Comparison of ENCODE assay signal across 22 mouse cellular contexts in the genomic region with DNA sequence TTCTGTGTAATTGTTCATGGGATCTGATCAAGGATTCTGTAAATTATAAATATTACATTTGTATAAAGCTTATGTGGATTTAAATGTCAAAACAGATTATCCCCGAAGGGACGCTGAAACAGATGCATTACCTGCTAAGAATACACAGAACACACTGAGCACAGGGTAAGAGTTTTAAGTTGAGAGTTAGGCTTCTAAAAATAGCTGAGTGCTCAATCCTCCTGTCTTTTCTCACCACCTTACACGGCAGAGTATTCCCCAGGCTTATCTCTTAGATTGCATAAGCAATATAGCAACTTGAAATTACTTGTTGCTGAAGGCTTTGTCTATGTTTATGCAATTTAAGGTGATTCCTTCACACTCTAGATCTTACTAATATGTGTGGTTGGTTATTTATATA.
"Had no signal": no experiment of that assay in that cellular context is flagged by ENCODE, and none has a peak within 500 bp of the region (broad histone marks: within the 10 kb centered on the region; RNA-seq: fewer than 3 reads in every experiment).

No protein-coding gene starts in this region.

- H3K9ac ChIP-seq: heart, embryonic 12.5 days; hindbrain, embryonic 13.5 days; hindbrain, embryonic 15.5 days; kidney, embryonic 15.5 days; limb, embryonic 13.5 days; limb, embryonic 15.5 days; liver, embryonic 12.5 days had no signal

- H3K9me3 ChIP-seq: heart, embryonic 12.5 days; hindbrain, embryonic 13.5 days; hindbrain, embryonic 15.5 days; kidney, embryonic 15.5 days; limb, embryonic 13.5 days; limb, embryonic 15.5 days; liver, embryonic 12.5 days had no signal

- DNase-seq: gastrocnemius, postnatal 14 days; gastrocnemius, postnatal 36 days; heart, adult 11 months; heart, adult 2 months; kidney, adult 11 months; kidney, adult 2 months; kidney, adult 9 months; kidney, postnatal 14 days; kidney, postnatal 36 days; layer of hippocampus, adult 9-11 months; layer of hippocampus, postnatal 36 days; left cerebral cortex, postnatal 4 days had no signal

- H3K4me2 ChIP-seq: heart, embryonic 12.5 days; hindbrain, embryonic 13.5 days; hindbrain, embryonic 15.5 days; kidney, embryonic 15.5 days; limb, embryonic 13.5 days; limb, embryonic 15.5 days; liver, embryonic 12.5 days had no signal

- H3K4me1 ChIP-seq: heart, embryonic 12.5 days; hindbrain, embryonic 13.5 days; hindbrain, embryonic 15.5 days; kidney, embryonic 15.5 days; limb, embryonic 13.5 days; limb, embryonic 15.5 days; liver, embryonic 12.5 days had no signal

- H3K27me3 ChIP-seq: heart, embryonic 12.5 days; hindbrain, embryonic 13.5 days; hindbrain, embryonic 15.5 days; kidney, embryonic 15.5 days; limb, embryonic 13.5 days; limb, embryonic 15.5 days; liver, embryonic 12.5 days had no signal

- H3K36me3 ChIP-seq: heart, embryonic 12.5 days; hindbrain, embryonic 13.5 days; hindbrain, embryonic 15.5 days; kidney, embryonic 15.5 days; limb, embryonic 13.5 days; limb, embryonic 15.5 days; liver, embryonic 12.5 days had no signal

- H3K4me3 ChIP-seq: heart, adult 2 months; heart, embryonic 12.5 days; hindbrain, embryonic 13.5 days; hindbrain, embryonic 15.5 days; kidney, embryonic 15.5 days; limb, embryonic 13.5 days; limb, embryonic 15.5 days; liver, embryonic 12.5 days had no signal

- H3K27ac ChIP-seq: heart, adult 2 months; hindbrain, embryonic 13.5 days; hindbrain, embryonic 15.5 days; hindbrain, postnatal 0 days; kidney, embryonic 15.5 days; kidney, postnatal 0 days; limb, embryonic 13.5 days; limb, embryonic 15.5 days; liver, embryonic 12.5 days had no signal

- ATAC-seq: hindbrain, postnatal 0 days; intestine, embryonic 16.5 days; liver, embryonic 12.5 days had no signal
